Comparison of ENCODE assay signal across 11 mouse cellular contexts in the genomic region with DNA sequence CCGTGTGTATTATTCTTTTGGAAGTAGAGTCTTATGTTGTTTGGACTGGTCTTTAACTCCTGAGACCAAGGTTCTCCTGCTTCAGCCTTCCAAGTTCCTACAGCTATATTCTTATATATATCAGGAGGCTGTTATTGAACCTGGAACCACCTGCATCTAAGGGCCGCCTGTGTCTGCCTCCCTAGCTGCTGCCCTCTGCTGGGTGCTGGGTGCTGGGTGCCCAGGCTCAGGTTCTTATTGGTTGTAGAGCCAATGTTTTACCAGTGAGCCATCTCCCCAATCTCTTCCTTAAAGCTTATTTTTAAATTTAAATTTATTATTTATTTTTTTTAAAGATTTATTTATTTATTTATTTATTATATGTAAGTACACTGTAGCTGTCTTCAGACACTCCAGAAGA. TPM values are rescaled to one million over a fixed set of nuclear protein-coding genes. Genes with fewer than 3 reads are reported as not detected.
DNase-seq lines count a peak whose midpoint lies in the region; ATAC-seq and TF ChIP-seq lines count a peak whose summit lies in the region.
"Had no signal": no experiment of that assay in that cellular context is flagged by ENCODE, and none has a peak within 500 bp of the region (broad histone marks: within the 10 kb centered on the region; RNA-seq: fewer than 3 reads in every experiment).

No protein-coding gene starts in this region.

- H3K9ac ChIP-seq in intestine, postnatal 0 days (ENCODE audit: low read depth, low read length): no peak overlapping the region
- no peak overlapping the region for H3K9ac ChIP-seq in intestine, embryonic 15.5 days
- H3K9ac ChIP-seq: limb, embryonic 12.5 days; midbrain, embryonic 12.5 days had no signal

- no peak overlapping the region for H3K4me2 ChIP-seq in intestine, postnatal 0 days (replicated peaks; ENCODE audit: low read depth)
- H3K4me2 ChIP-seq in intestine, embryonic 15.5 days (replicated peaks): no peak overlapping the region
- H3K4me2 ChIP-seq: limb, embryonic 12.5 days had no signal

- no peak for ATAC-seq in intestine, postnatal 0 days
- ATAC-seq in intestine, embryonic 15.5 days: no peak

- H3K4me3 ChIP-seq in intestine, postnatal 0 days (ENCODE audit: low read depth, low read length): no peak overlapping the region
- no peak overlapping the region for H3K4me3 ChIP-seq in intestine, embryonic 15.5 days (replicated peaks)
- H3K4me3 ChIP-seq: limb, embryonic 12.5 days; midbrain, embryonic 12.5 days had no signal

- TF ChIP-seq CTCF in intestine, postnatal 0 days (IDR thresholded peaks at IDR 0.05; ENCODE audit: low read depth): peak; percentile 66

- H3K36me3 ChIP-seq in intestine, postnatal 0 days (ENCODE audit: control insufficient read depth, insufficient read depth): peaks cover 1% of the 10 kb centered on the region
- H3K36me3 ChIP-seq in intestine, embryonic 15.5 days: no peaks in the 10 kb centered on the region

- DNase-seq in spleen, adult 12 weeks (ENCODE audit: low spot score): peak; percentile 29
- DNase-seq in spleen, postnatal 4 days (ENCODE audit: low spot score in 2 of 2): no peak
- peak; percentile 63 for DNase-seq in induced T-regulatory cell, adult 2 months (ENCODE audit: low read depth)
- DNase-seq in thymus, postnatal 36 days: peak; percentile 64 to 65
- no peak for DNase-seq in urinary bladder, postnatal 25 days (ENCODE audit: low spot score)
- no peak for DNase-seq in urinary bladder, postnatal 10 days (ENCODE audit: low spot score)
- DNase-seq: cerebellum, postnatal 36 days had no signal

- no peaks in the 10 kb centered on the region; the same call in 1 of the 2 replicates for H3K4me1 ChIP-seq in intestine, postnatal 0 days (replicated peaks; ENCODE audit: control insufficient read depth, insufficient read depth, low read length)
- peaks cover 15% of the 10 kb centered on the region for H3K4me1 ChIP-seq in intestine, embryonic 15.5 days (replicated peaks)

- no peaks in the 10 kb centered on the region for H3K9me3 ChIP-seq in intestine, postnatal 0 days (ENCODE audit: control insufficient read depth)
- H3K9me3 ChIP-seq in intestine, embryonic 15.5 days: no peaks in the 10 kb centered on the region
- H3K9me3 ChIP-seq: limb, embryonic 12.5 days; midbrain, embryonic 12.5 days had no signal

- WGBS in intestine, postnatal 0 days: 70% methylated on average over 2 of the region's 2 CpGs
- 84% methylated on average over 2 of the region's 2 CpGs for WGBS in intestine, embryonic 15.5 days

- no peaks in the 10 kb centered on the region for H3K27me3 ChIP-seq in intestine, postnatal 0 days (replicated peaks; ENCODE audit: control insufficient read depth, insufficient read depth, low read length)
- H3K27me3 ChIP-seq in intestine, embryonic 15.5 days (replicated peaks): no peaks in the 10 kb centered on the region

- no peak overlapping the region for H3K27ac ChIP-seq in intestine, postnatal 0 days (ENCODE audit: low read depth, low read length)
- H3K27ac ChIP-seq in intestine, embryonic 15.5 days: no peak overlapping the region
- H3K27ac ChIP-seq: limb, embryonic 12.5 days; midbrain, embryonic 12.5 days had no signal

RNA-seq across cellular contexts. Expression of gene Dazap2, which starts 2.7 kb away (rescaled TPM):
- polyA plus RNA-seq in intestine, postnatal 0 days (2015; fragmentation: Nextera tagmentation; extraction: Ambion mirVana): 354 and 373 TPM in 2 replicates
- 245 and 263 TPM in 2 replicates for polyA plus RNA-seq in intestine, embryonic 15.5 days (2015; fragmentation: Nextera tagmentation; extraction: Ambion mirVana)

RNA-seq across cellular contexts. Expression of gene Pou6f1, which starts 12.6 kb away (rescaled TPM):
- polyA plus RNA-seq in intestine, postnatal 0 days (2015; fragmentation: Nextera tagmentation; extraction: Ambion mirVana): 3.0 and 4.3 TPM in 2 replicates
- 4.0 and 4.4 TPM in 2 replicates for polyA plus RNA-seq in intestine, embryonic 15.5 days (2015; fragmentation: Nextera tagmentation; extraction: Ambion mirVana)

RNA-seq across cellular contexts. Expression of gene Smagp, which starts 24.3 kb away (rescaled TPM):
- 77.1 and 88.6 TPM in 2 replicates for polyA plus RNA-seq in intestine, postnatal 0 days (2015; fragmentation: Nextera tagmentation; extraction: Ambion mirVana)
- polyA plus RNA-seq in intestine, embryonic 15.5 days (2015; fragmentation: Nextera tagmentation; extraction: Ambion mirVana): 37.7 and 41.2 TPM in 2 replicates

RNA-seq across cellular contexts. Expression of gene Bin2, which starts 56.9 kb away (rescaled TPM):
- polyA plus RNA-seq in intestine, postnatal 0 days (2015; fragmentation: Nextera tagmentation; extraction: Ambion mirVana): 5.8 and 7.3 TPM in 2 replicates
- polyA plus RNA-seq in intestine, embryonic 15.5 days (2015; fragmentation: Nextera tagmentation; extraction: Ambion mirVana): 6.7 and 7.2 TPM in 2 replicates

Comparison
In these comparisons a context has a peak if more than half of its experiments do, and no peak if none do; other contexts are left out.
1. DNase-seq: peak in spleen, adult 12 weeks (single experiment), induced T-regulatory cell, adult 2 months (single experiment) and thymus, postnatal 36 days (2 of 2); none in spleen, postnatal 4 days (0 of 2), urinary bladder, postnatal 25 days (single experiment) and urinary bladder, postnatal 10 days (single experiment).